Mouse (Mus musculus) c-Kit-positive CD71-positive TER-119-positive erythroid progenitor cells, embryonic 14.5 days (primary cell): Measurements from ENCODE around the gene Pnliprp1.

Experiments
- DNase-seq: peaks from one replicate; pipeline ENCODE4 v3.0.0-alpha.2; 2013; ENCODE audit warnings: low spot score

The Pnliprp1 gene

DNA sequence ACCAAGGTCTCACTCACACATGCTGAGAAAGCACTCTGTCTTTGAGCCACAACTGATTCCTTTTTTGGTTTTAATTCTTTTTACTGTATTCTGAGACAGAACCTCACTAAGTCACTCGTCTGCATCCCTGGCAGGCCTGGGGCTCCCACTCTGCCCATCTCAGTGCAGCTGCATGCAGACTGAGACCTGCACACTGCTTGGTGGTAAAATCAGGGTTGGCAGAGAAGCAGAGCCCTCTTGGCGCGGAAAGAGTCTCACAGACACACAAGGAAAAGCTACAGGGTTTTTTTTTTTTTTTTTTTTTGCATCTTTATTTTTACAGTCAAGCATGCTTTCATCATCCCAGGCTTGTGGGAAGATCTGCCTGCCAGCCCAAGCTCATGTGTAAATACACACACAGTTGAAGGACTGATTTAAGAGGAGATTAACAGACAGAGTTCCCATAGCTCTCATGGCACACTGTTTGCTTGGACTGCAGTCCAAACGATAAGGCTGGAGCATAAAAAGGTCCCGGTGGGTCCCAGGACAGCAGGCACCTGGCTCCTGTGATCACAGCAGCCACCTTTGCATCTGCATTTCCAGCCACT lies at the start of gene Pnliprp1:
Pnliprp1 (plus strand) TSS at position 443 of the 587 bp plus-strand sequence.
- no peak for DNase-seq

DNA sequence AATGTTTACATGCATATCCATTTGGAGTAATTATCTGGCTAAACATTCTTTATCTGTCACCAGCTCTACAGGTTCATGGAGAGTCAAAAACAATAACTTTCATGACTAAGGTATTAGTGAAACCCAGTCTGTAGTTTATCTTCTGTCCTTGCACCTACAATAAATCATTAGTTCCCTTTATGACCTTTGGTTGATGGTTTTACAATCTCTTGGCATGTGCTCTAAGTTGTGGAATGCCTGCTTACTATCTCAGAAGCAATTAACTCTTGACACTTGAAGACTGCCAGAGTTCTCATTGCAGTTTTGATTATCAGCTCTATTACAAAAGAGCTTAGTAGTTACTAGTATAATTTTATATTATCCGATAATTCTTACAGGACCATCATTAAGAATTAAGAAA lies 39.8 kb upstream of the Pnliprp1 start:
- no peak for DNase-seq

- no peak for DNase-seq
These were observed 33.4 kb upstream of the Pnliprp1 start for GRCm38 (mm10) chr19:58695314-58695713.

GRCm38 (mm10) chr19:58696235-58696634 lies 32.5 kb upstream of the Pnliprp1 start:
- no peak for DNase-seq

DNA sequence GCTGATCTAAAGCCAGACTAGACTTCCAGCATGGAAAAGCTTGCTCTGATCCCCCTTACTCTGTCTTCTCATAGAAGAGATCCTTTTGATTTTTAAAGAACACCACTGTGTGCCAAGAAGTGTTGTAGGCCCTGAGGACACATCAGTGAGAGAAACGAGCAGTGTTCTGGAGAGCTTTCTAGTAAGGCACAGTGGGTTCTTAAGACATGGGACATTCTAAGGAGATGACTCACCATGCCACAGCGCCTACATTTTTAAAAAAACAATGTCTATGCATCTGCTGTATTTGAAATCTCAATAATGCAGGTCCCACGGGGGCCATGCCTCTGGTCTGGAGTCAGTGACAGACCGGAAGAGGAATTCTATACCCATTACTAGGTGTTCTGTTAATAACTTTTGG lies 24.1 kb upstream of the Pnliprp1 start:
- DNase-seq, result no peak

DNA sequence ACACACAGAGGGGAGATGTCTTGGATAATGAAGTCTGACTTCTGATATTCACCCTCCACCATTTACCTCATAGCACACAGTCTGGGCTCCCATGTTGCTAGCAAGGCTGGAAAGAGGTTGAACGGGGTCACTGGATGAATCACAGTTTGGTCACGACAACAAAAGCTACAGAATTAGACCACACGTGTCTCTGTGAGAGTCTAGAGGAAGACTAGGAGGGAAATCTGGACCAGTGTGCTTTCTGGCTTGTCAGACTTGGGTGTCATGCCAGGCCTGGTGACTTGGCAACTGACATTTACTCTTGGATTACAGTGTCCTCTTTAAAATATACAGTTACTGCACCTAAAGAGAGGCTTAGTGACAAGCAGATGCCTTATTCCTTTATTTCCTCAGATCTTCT lies 20.1 kb upstream of the Pnliprp1 start:
- no peak for DNase-seq

DNA sequence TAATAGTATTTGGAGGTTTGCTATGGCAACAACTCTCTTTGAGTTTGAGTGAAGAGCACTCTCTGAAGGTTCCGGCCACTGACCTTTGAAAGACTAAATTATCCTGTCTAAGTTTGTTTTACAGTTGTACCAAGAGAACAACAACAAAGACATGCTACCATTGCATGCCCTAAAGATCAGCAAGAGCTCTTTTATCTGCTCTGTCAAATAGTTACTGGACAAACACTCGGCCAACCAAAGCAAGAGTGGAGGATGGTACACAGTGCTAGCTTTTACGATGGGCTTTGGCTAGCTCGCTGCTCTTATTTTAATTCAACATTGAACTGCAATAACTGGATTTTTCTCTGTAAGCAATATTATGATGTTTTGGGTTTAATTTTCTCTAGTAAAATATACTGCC lies 10.8 kb upstream of the Pnliprp1 start:
- DNase-seq, result no peak

DNA sequence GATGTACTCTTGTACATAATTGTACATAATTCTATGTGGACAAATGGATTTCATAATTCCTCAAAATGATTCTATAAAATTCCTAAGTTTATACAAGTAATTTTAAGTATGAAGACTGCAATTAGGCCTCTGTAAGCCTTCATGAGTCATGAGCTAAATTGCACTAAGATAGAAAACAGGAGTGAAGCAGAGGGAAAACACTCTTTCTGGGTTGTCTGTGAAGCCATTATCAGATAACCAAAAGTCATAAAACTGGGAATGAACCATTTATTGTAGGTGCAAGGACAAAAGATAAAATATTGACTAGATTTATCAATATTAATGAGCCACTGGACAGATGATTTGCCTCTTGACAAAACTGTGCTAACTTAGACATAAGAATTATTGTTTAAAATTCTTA lies 8.2 kb upstream of the Pnliprp1 start:
- DNase-seq, result no peak

DNA sequence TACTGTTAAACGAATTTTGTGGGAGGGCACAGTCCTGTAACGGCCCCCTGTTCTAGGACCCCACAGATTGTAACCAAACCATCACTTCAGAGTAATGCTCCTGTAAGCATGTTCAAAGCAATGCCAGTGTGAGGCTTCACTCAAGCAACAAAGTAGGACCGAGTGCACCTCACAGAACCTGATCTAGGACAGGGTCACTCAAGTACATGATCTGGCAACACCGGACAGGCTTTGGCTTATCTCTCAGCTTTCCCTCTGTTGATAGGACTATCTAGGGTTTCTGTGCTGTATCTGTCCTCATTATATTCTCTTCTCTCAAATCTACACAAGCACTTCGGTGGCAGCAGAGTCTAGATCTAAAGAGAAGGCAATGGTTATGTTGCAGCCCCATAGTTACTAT lies 2.1 kb upstream of the Pnliprp1 start:
- no peak for DNase-seq

DNA sequence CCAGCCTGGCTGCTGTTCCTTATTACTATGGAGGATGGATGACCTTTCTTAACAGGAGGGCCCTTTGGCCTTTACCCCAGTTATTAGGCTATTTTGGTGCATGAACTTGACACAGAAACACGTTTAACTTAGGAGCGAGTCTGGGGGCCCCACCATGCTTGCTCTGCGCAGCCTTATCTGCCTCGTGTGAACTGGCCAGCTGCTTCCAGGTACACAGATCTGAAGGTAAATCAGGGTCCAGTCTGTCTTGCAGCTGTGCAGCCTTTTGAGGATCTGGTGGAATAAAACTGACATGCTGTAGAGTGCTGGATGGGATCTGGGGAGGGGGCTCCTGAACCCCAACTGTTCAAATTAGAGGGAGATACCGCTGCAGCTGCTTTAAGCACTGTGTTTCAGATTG lies 931 bp upstream of the Pnliprp1 start:
- no peak for DNase-seq

DNA sequence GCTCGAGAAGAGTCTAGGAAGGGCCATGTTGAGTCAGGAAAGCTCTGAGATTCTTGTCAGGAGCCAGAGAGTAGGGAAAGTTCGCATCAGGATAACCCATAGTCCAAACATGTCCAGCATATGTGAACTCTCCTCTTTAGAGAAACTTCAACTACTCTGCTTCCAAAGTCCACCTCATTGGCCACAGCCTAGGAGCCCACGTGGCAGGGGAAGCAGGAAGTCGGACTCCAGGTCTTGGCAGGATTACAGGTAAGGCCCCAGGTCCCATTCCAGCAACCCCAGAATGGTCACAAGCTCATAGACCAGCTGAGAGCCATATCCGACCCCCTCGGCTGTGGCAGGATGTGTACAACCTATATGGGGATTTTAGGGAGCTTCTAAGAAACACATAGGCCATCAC lies 4.5 kb downstream of the Pnliprp1 start:
- DNase-seq, result no peak

DNA sequence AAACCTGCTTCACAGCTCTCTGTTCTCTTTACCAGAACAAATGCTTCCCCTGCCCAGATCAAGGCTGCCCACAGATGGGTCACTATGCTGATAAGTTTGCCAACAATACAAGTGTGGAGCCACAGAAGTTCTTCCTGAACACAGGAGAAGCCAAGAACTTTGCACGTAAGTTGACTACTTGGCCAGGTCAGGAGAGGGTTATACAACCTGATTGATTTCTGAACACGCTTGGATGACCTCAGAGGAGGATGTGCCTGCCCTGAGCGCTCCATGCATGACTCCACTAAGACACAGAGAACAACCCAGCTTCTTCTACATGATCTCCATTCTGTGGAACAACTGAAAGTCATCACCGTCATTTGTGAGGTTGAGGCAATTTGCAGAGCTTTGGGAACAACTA lies 9.4 kb downstream of the Pnliprp1 start:
- no peak for DNase-seq

- no peak for DNase-seq
These were observed 12.3 kb downstream of the Pnliprp1 start for GRCm38 (mm10) chr19:58741036-58741435.

GRCm38 (mm10) chr19:58742711-58743110 lies 14.0 kb downstream of the Pnliprp1 start:
- DNase-seq, result no peak

DNA sequence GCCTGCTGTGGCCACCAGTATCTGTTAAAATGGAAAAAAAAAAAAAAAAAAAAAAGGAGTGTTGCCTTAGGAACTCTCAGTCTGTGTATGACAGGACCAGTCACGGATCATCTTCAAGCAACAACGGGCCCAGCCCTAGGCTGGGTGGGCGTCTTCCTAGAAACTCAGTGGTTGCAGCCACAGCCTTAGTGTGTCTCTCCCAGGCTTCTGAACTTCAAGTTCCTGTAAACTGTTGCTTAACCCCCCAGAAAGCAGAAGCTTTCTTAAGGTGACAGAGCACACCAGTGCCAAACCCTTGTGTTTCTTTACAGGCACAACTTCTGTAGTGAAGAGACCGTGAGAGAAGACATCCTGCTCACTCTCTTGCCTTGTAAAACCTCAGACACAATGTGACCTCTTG lies 15.0 kb downstream of the Pnliprp1 start:
- DNase-seq, result no peak

DNA sequence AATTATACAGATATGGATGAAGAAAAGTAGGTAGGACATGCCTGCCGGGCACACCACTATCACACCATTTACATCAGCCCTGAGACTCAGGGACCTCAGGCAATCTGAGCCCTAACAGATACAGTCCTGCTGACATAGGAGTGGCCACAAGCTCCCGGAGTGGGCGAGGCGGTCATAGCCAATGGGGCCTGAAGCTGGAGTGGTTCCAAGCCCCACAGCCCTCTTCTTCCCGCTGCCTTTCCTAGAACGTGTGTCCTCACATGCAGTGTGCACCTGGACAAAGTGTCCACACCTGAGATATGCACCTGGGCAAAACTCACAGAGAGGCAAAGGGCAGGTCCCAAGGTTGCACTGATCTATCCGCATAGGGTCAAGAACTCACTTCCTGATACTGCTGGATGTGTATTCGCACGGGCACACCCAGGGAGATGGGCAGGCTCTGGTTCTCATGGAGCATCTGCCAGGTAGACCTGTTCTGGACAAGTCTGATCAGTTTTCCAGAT lies 18.9 kb downstream of the Pnliprp1 start:
- no peak for DNase-seq

DNA sequence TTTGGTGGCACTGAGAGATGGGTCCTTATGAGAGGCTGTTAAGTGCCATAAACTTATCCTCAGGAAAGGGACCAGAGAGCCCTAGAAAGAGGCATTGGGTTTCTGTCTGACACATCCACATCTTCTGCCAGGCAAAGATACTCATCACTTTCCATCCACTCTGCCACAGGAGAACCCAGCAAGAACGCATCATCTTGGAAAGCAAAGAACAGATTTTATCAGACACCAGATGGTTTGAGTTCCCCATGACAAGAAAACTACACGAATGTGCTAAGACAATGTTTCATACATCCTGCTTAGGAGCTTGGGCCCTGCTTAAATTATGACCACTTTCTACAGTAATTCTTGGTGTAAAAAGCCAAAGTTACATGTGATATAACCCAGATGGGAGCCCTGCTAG lies 22.1 kb downstream of the Pnliprp1 start:
- DNase-seq, result no peak

DNA sequence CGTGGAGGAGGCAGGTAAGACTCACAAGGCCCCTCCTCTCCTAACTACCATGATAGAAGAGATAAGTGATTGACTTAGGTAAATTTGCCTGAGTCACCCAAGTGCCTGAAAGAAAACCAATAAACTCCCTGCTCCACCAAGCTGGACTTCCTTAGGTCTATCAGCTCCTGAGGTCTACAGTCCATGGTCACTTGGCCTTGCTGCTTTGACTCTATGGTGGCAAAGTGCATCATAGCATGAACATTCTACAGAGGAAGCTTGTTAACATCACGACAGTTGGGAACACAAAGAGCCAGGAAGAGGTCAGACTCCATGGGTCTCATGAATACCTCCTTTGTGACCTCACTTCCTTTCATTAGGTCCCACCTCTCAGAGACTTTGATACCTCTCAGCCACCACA lies 22.8 kb downstream of the Pnliprp1 start:
- no peak for DNase-seq

DNA sequence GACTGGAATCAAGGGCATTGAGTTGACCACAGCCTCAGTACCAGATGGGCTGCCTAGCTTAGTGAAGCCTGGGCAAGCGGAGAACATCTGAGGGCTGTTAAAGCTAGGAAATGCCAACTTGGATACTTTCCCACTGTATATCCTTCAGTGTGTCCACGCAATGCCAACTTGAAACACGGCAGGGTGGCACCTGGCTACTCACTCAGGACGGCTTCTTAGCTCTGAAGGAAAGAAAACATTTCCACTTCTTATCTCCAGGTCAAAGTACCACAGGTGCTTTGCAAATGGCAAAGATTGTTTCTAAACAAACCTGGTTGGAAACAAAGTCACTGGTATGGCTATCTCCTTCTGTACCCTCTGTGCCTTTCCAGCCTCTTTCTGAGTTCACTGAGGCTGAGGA lies 30.2 kb downstream of the Pnliprp1 start:
- DNase-seq, result no peak

DNA sequence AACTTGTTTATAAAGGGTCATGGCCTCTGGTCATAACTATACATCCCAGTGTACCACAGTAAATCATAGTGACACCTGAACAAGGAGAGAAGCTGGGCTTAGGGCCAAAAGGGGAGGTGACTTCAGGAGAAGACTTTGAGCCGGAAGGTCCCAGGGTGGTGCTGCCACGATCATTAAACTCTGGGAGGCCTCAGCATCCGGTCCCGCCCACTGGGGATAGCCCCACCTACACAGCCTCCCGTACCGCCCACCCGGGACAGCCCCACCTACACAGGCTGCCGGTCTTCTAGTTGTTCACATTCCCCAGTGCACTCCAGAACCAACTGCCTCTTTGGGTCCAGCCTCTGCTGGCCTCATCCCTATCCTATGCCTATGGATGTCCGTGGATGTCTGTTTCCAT lies 30.7 kb downstream of the Pnliprp1 start, which contains the start of gene Pnliprp2:
Pnliprp2 (plus strand) TSS at position 297 of the 400 bp plus-strand sequence.
- DNase-seq, result no peak

- no peak for DNase-seq
These were observed 33.6 kb downstream of the Pnliprp1 start for GRCm38 (mm10) chr19:58762316-58762715.

DNA sequence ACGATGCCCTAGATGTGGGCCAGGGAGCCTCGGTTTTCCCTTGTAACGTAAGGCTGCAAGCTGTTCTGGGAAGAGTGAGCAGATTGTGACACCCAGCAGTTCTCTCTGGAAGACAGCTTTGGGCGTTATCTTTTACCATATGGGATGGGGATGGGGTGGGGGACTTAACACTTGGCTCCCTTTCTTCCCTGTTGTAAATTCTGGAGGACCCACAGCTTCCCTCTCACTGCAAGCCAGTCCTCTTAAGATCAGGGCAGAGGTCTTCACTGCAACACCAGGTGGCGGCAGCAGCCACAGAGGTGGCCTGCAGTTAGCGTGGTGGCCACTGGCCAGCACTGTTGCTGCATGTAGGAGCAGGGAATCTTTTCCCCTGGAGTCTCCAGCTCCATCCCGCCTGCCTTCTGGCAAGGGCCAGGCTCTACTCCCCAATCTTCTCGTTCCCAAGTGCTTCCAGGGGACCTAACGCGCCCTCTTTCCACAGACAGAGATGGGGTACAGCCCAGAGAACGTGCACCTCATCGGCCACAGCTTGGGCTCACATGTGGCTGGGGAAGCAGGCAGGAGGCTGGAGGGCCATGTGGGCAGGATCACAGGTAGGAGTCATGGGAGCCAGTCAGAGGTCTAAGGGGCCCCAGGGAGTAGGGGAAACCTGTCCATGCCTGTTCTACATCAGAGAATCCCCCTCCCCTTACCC lies 34.3 kb downstream of the Pnliprp1 start:
- DNase-seq, result no peak

- no peak for DNase-seq
These were observed 38.6 kb downstream of the Pnliprp1 start for GRCm38 (mm10) chr19:58767329-58767728.

GRCm38 (mm10) chr19:58776461-58776860 lies 47.8 kb downstream of the Pnliprp1 start:
- no peak for DNase-seq
